Mouse (Mus musculus): ENCODE data around the gene Glrx3. TPM values are rescaled to one million over a fixed set of nuclear protein-coding genes. Genes with fewer than 3 reads are reported as not detected.

Glrx3 gene
- total RNA-seq, 2 experiments from 2014 or later: 112 to 116 TPM

- DNase-seq (ENCODE audit: low spot score in 2 of 2): no peak
Observed at GRCm38 (mm10) chr7:137471431-137472120, 34.2 kb downstream of the Glrx3 start.

- DNase-seq (ENCODE audit: low spot score in 2 of 2): no peak
Observed at GRCm38 (mm10) chr7:137472149-137472548, 34.7 kb downstream of the Glrx3 start.

DNA sequence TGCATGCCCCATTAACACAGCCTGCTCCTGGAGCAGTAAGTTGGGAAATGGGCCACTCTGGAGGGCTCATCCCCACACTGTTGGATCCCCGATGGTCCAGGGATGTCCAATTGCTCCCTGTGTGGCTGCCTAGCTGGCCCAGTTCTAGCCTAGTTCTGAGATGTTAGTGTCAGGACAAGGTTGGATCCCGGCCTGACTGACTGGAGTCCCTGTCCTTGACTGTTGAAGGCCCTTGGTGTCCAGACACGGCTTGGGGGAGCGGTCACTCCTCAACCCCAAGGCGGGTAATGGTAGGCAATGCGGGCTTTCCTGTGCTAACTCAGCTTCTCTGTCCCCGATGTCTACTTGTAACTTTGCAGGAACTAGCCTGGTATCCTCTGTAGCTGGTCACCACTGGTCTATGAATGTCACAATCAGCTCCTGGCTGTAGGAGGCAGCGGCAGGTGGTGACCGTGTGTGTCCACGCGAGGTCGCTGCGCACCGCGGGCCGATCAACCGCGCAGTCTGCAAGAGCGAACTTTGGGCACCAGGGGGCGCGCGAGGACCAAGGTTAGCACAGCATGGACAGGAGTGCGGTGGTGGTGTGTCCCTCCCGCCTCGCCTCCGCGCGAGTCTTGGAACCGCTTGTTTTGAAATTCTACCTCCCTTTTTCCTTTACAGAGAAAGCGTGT lies 40.7 kb downstream of the Glrx3 start:
- peak; percentile 95 to 97 for DNase-seq (ENCODE audit: low spot score in 2 of 2)

DNA sequence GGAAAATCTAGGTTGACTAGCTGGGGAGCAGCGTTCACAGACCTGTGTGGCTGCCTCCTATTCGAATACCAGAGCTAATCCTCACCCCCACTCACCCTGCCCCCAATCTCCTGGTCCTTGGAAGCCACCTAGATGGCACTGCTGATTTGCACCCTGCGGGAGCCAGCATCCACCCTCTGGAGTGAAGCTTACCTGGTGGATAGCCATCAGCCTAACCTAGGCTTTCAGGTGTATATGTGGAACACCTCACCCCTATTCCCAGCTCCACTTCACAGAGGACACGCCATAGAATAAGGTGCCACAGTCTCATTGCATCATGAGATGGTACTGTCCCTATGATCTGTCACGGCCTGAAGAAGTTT lies 41.2 kb downstream of the Glrx3 start:
- DNase-seq (ENCODE audit: low spot score in 2 of 2): no peak

GRCm38 (mm10) chr7:137480839-137481238 lies 43.4 kb downstream of the Glrx3 start:
- no peak for DNase-seq (ENCODE audit: low spot score in 2 of 2)

DNA sequence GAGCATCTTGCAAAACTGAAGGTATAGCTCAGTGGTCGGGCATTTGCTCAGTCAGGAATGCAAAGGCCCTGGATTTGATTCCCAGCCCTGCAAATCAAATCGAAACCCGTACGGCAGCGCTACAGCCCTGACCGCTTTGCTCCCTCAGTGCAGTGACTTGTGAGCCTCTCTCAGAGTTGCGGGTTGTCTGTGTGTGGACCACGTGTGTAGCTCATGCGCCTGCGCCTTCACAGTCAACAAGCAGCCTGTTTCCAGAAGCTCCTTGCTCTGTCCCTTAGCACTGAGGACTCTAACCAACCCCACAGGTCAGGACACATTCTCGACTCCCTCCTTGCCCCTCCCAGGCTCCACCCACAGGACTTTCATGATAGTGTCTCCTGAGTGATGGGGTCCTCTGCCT lies 46.6 kb downstream of the Glrx3 start:
- no peak for DNase-seq (ENCODE audit: low spot score in 2 of 2)

DNA sequence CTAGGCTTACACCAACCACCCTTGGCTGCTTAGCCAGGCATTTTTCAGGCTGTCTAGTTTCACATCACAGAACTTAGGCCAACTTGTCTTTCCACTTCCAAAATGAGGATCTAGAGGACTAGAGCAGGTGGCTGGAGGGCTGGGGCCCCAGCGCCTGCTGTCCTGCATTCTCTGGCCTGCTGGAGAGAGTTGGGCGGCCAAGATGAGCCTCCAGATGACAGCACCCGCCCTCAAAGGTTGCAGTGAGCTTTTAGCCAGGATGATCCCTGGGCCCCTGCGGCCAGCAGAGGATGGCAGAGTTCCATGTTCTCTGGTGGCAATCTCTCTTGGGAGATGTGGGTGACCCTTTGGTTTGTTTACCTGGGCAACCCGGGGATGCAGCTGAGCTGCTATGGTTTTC lies 51.0 kb downstream of the Glrx3 start:
- DNase-seq (ENCODE audit: low spot score in 2 of 2): peak in 1 of 2 experiments; percentile 57

DNA sequence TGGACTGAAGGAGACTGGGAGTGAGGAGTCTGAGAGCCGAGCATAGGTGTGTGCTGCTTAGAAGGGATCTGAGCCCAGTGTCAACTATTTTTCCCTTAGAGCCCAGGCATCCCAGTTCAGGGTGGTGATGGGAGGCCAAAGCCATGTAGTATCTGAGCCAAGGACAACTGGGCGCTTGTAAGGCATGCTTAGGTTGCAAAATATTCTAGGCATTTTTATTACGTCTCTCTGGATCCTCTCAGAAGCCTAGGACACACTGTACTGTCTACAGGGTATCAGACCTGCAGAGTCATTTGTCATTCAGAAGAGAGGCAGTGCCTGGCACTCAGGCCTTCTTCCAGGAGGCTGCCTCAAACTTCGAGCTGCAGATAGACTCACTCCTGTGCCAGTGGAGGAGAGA lies 53.3 kb downstream of the Glrx3 start:
- DNase-seq (ENCODE audit: low spot score in 2 of 2): no peak

DNA sequence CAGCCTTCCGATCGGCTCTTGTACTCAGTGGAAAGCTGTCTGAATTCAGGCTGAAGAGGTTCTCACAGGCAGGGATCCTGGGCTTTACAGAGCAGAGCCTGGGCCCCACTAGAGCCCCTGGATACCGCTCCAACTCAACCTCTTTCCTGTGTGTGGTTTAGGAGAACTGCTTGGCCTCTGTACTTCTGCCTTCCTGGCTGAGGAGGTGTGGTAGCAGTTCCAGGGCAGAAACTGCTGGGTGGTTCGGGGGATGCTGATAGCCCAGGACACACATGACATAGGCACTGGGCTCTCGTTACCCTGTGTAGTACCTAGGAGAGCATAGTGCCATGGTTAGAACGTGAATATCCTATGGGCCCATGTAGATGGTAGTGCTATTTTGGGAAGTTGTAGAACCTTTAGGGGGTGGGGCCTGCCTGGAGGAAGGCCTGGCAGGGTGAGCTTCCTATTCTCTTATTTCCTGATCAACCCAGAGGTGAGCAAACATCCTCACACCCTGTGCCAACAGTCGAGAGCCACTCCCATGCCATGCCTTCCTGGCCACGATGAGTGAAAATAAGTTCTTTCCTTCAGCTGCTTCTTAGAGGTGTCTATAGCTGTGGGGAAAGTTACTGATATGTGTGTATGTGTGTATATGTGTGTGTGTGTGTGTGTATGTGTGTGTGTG lies 55.0 kb downstream of the Glrx3 start:
- DNase-seq (ENCODE audit: low spot score in 2 of 2): no peak

- no peak for DNase-seq (ENCODE audit: low spot score in 2 of 2)
Observed at GRCm38 (mm10) chr7:137498736-137499135, 61.3 kb downstream of the Glrx3 start.

DNA sequence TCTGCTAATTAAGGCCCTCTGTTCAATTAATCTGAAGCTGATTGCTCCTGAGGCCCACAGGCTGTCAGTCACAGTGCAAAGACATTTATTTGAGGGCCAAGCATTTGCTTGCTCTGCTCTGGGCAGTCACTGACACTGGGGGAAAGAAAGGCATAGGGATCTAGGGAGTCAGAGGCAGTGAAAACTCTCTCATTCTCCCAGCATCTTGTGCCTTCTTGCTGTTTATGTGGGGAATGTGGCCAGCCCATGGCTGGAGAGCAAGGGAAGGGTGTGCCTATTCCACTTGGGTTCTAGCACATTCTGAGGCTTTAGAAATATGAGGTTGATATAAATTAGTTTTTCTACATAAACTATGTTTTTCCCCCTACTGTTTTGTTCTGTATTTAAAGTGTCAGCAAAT lies 80.2 kb downstream of the Glrx3 start:
- no peak for DNase-seq (ENCODE audit: low spot score in 2 of 2)

GRCm38 (mm10) chr7:137518028-137518576 lies 80.7 kb downstream of the Glrx3 start:
- DNase-seq (ENCODE audit: low spot score in 2 of 2): peak in 1 of 2 experiments; percentile 50

Other genes starting within 250 kb of the Glrx3 start
- 10 to 100 TPM; 45.8 to 50.1 TPM for gene Ebf3, start 123.2 kb upstream of the Glrx3 start, total RNA-seq (2021)
- gene 9430038I01Rik, start 26.9 kb upstream of the Glrx3 start, total RNA-seq (2021): 1 to 10 TPM; 6.1 to 6.6 TPM

Measured in gastrocnemius, postnatal 4 days (tissue).